Mouse (Mus musculus) ES-Bruce4 (cell line): ENCODE data around the gene Per3. TPM values are rescaled to one million over a fixed set of nuclear protein-coding genes. Genes with fewer than 3 reads are reported as not detected.

Experiments used
- H3K27ac ChIP-seq: 2 replicates; pipeline ENCODE4 v1.5.1; 2012; ENCODE audit warnings: low read length, inconsistent platforms; ENCODE audit not compliant: insufficient read depth
- H3K27me3 ChIP-seq: 2 replicates; pipeline ENCODE4 v1.6.1; 2012; ENCODE audit warnings: mild to moderate bottlenecking, low read length, inconsistent platforms; ENCODE audit not compliant: control insufficient read depth, poor library complexity, insufficient read depth, severe bottlenecking
- H3K36me3 ChIP-seq: 2 replicates; pipeline ENCODE4 v1.6.1; 2012; ENCODE audit warnings: inconsistent platforms, mild to moderate bottlenecking, low read length, moderate library complexity; ENCODE audit not compliant: control insufficient read depth, poor library complexity, insufficient read depth, severe bottlenecking
- H3K4me1 ChIP-seq: one replicate; pipeline ENCODE4 v1.8.1; 2011; ENCODE audit warnings: low read length; ENCODE audit not compliant: control insufficient read depth, insufficient read depth
- H3K4me3 ChIP-seq: 2 replicates; pipeline ENCODE4 v1.5.1; 2011; ENCODE audit warnings: low read depth, mild to moderate bottlenecking, low read length
- H3K9ac ChIP-seq: 2 replicates; pipeline ENCODE4 v1.6.1; 2012; ENCODE audit warnings: low read depth, mild to moderate bottlenecking, inconsistent platforms; ENCODE audit not compliant: poor library complexity, severe bottlenecking
- H3K9me3 ChIP-seq: replicated peaks from 2 replicates; pipeline ENCODE4 v1.6.1; 2012; ENCODE audit warnings: mild to moderate bottlenecking, low read length, inconsistent platforms; ENCODE audit not compliant: control insufficient read depth, poor library complexity, insufficient read depth, severe bottlenecking
- CTCF ChIP-seq: IDR thresholded peaks from one replicate; pipeline ENCODE4 v1.8.1; 2011; ENCODE audit warnings: low read depth, low read length
- EP300 ChIP-seq: IDR thresholded peaks from 2 replicates; pipeline ENCODE4 v1.6.1; 2011; ENCODE audit warnings: low read depth, low read length; ENCODE audit not compliant: insufficient read depth
- POLR2A ChIP-seq: IDR thresholded peaks from one replicate; pipeline ENCODE4 v1.8.1; 2011; ENCODE audit warnings: low read length; ENCODE audit not compliant: insufficient read depth
- polyA plus RNA-seq: library from polyadenylated mRNA; stranded (reverse); fragments of >200 nt; gene quantifications from 2 replicates; pipeline ENCODE4 v1.2.4, GENCODE M21; 2011; ENCODE audit warnings: low read depth; ENCODE audit not compliant: missing spikeins, insufficient read depth, insufficient read length

The Per3 gene
- polyA plus RNA-seq, 1 experiment: 14.1 TPM

- no peak for TF ChIP-seq POLR2A
- no peak for TF ChIP-seq EP300
- Histone ChIP-seq H3K27me3 (no peaks in the 10 kb centered on the region), H3K36me3 (peaks cover 6% of the 10 kb centered on the region; the same call in 1 of the 2 replicates), H3K4me3 (no peak overlapping the region), H3K9ac (no peak overlapping the region), H3K9me3 (no peaks in the 10 kb centered on the region), H3K27ac (no peak overlapping the region), H3K4me1 (no peaks in the 10 kb centered on the region)
These were observed 36.9 kb upstream of the Per3 start for GRCm38 (mm10) chr4:151081355-151081754.

GRCm38 (mm10) chr4:151074817-151075216 lies 30.4 kb upstream of the Per3 start:
- TF ChIP-seq POLR2A: no peak
- no peak for TF ChIP-seq EP300
- no peak for TF ChIP-seq CTCF
- H3K4me3 ChIP-seq: no peak overlapping the region
- H3K4me1 ChIP-seq: no peaks in the 10 kb centered on the region
- H3K27me3 ChIP-seq: no peaks in the 10 kb centered on the region
- H3K36me3 ChIP-seq: peaks cover 6% of the 10 kb centered on the region; the same call in 1 of the 2 replicates
- H3K9me3 ChIP-seq: no peaks in the 10 kb centered on the region
- no peak overlapping the region for H3K27ac ChIP-seq
- H3K9ac ChIP-seq: no peak overlapping the region

- H3K4me3 ChIP-seq: no peak overlapping the region
- no peaks in the 10 kb centered on the region for H3K27me3 ChIP-seq
- H3K27ac ChIP-seq: no peak overlapping the region
- H3K4me1 ChIP-seq: no peaks in the 10 kb centered on the region
- no peak overlapping the region for H3K9ac ChIP-seq
- H3K36me3 ChIP-seq: peaks cover 4% of the 10 kb centered on the region; the same call in 1 of the 2 replicates
- TF ChIP-seq EP300: no peak
- peak; percentile 36 for TF ChIP-seq CTCF
- no peak for TF ChIP-seq POLR2A
- H3K9me3 ChIP-seq: no peaks in the 10 kb centered on the region
These were observed 28.8 kb upstream of the Per3 start for GRCm38 (mm10) chr4:151073108-151073744.

- TF ChIP-seq EP300 (no peak), CTCF (no peak), POLR2A (no peak)
- Histone ChIP-seq H3K27ac (no peak overlapping the region), H3K9ac (no peak overlapping the region), H3K4me1 (no peaks in the 10 kb centered on the region), H3K36me3 (no peaks in the 10 kb centered on the region), H3K27me3 (no peaks in the 10 kb centered on the region), H3K9me3 (no peaks in the 10 kb centered on the region), H3K4me3 (no peak overlapping the region)
These were observed 26.5 kb upstream of the Per3 start for GRCm38 (mm10) chr4:151070962-151071361.

GRCm38 (mm10) chr4:151068751-151069150 lies 24.3 kb upstream of the Per3 start:
- H3K4me3 ChIP-seq: no peak overlapping the region
- H3K9ac ChIP-seq: no peak overlapping the region
- H3K27me3 ChIP-seq: no peaks in the 10 kb centered on the region
- H3K4me1 ChIP-seq: no peaks in the 10 kb centered on the region
- TF ChIP-seq POLR2A (no peak), CTCF (no peak), EP300 (no peak)
- H3K27ac ChIP-seq: no peak overlapping the region
- H3K36me3 ChIP-seq: no peaks in the 10 kb centered on the region
- no peaks in the 10 kb centered on the region for H3K9me3 ChIP-seq

- TF ChIP-seq EP300 (no peak), POLR2A (no peak), CTCF (no peak)
- H3K27me3 ChIP-seq: no peaks in the 10 kb centered on the region
- no peaks in the 10 kb centered on the region; the same call in 1 of the 2 replicates for H3K36me3 ChIP-seq
- H3K9me3 ChIP-seq: peaks cover 16% of the 10 kb centered on the region
- H3K4me3 ChIP-seq: no peak overlapping the region
- no peak overlapping the region for H3K9ac ChIP-seq
- no peak overlapping the region for H3K27ac ChIP-seq
- H3K4me1 ChIP-seq: no peaks in the 10 kb centered on the region
These were observed 15.1 kb upstream of the Per3 start for GRCm38 (mm10) chr4:151059566-151059965.
